Mouse (Mus musculus): ENCODE results near the gene Gmip.

The Gmip gene

DNA sequence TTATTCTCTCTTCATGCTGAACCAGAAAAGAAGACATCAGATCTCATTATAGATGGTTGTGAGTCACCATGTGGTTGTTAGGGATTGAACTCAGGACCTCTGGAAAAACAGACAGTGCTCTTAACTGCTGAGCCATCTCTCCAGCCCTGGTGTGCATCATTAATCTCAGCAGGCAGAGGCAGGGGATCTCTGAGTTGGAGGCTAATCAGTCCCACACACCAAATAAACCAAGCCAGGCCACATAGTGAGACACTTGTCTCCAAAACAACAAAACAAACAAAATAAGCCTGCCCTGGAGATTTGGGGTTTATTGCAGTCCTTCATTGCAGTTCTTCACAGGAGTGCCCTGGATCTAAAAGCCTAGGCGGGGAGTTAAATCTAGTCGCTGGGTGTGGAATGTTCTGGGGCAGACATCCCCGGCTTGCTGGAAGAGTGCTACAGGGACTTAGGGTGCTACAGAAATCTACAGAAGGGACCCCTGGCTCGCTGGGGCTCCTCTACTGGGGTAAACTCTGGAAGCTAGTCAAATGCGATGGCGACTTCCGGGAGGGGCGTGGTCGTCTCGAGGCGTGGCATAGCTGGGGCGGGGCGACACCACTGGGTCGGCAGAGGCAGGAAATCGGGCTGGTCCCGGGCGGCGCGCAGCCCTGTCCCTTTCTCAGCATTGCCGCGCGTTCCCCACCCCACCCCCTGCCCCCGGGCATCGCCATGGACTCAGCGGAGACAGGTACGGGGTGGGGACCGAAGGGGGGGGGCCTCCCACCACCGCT is at the start of gene Gmip:
Gene Gmip, plus strand, starts transcription at position 586 of the 770 bp plus-strand sequence.
- peak; percentile 72 for DNase-seq (ENCODE audit: low spot score)

DNA sequence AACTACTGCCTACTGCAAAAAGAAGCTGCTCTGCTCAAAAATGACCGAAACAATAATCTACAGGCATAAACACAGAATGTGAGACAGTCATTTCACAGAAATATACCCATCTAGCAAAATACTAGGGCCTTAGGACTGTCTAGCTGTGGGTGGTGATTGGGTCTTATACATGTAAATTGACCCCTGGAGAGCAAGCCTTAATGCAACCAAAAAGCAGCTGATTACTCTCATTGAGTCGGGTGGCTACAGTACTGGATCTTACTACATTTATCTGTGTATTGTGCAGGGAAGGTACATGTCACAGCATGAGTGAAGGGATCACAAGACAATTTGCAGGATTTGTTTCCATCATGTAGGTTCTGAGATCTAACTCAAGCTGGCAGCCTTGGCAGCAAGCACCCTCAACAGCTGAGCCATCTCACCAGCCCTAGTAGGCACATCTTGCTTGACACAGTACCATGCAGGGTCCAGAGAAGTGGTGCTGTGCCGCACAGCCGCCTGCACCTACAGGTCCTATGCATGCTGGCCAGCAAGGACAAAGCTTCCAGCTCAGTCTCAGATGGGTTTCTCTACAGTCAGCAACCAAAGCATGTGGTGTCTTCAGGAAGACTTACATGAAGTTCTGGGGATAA is 46.5 kb upstream of the Gmip start:
- no peak for DNase-seq (ENCODE audit: low spot score)

GRCm38 (mm10) chr8:69771221-69771620 is 37.3 kb upstream of the Gmip start:
- DNase-seq (ENCODE audit: low spot score), result no peak

GRCm38 (mm10) chr8:69772106-69772505 is 36.4 kb upstream of the Gmip start:
- DNase-seq (ENCODE audit: low spot score), result no peak

DNA sequence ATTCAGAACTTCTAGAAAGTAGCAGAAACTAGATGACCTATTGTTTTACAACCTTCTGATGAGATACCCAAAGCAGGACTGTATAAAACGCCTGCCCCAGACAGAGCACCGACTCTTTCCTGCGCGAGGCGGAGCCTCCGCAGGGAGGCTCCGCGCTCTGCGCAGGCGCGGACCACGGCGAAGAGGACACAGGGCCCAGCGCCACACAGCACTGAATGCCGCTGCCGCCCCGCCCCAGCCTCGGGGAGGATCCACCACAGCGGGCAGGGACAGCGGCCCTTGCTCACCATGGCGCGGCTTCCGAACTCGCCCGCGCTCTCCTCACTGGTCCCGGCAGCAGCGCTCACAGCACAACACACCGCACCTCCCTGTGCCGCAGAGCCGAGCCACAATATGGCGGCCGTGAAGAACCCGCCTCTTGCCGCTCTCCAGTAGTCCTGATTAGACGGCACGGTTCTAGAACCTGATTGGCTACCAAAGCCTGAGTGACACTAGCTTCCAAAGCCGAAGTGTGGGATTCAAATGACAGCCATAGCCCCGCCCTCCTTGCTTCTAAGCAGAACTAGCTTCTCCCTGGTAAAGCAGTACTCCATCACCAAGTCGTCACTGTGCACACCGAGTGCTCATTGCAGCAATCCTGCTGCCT is 33.9 kb upstream of the Gmip start, which contains the start of gene Gm20422:
Gene Gm20422, minus strand, starts transcription at position 384 of the 646 bp plus-strand sequence.
- peak; percentile 83 for DNase-seq (ENCODE audit: low spot score)

DNA sequence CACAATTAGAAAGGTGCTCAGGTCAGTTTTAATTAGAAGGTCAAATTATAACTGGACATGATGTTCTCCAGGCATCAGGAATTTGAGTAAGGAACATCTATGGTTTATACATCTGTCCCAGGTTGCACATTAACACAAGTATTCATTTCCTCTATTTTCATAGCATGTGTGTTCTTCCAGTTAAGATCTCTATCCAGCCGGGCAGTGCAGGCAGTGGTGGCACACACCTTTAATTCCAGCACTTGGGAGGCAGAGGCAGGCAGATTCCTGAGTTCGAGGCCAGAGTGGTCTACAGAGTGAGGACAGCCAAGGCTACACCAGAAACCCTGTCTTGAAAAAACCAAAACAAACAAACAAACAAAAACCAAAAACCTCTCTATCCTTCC is 33.3 kb upstream of the Gmip start:
- no peak for DNase-seq (ENCODE audit: low spot score)

- no peak for DNase-seq (ENCODE audit: low spot score)
These were observed 31.4 kb upstream of the Gmip start for GRCm38 (mm10) chr8:69777111-69777510.

GRCm38 (mm10) chr8:69789105-69789504 is 19.4 kb upstream of the Gmip start:
- DNase-seq (ENCODE audit: low spot score), result no peak

DNA sequence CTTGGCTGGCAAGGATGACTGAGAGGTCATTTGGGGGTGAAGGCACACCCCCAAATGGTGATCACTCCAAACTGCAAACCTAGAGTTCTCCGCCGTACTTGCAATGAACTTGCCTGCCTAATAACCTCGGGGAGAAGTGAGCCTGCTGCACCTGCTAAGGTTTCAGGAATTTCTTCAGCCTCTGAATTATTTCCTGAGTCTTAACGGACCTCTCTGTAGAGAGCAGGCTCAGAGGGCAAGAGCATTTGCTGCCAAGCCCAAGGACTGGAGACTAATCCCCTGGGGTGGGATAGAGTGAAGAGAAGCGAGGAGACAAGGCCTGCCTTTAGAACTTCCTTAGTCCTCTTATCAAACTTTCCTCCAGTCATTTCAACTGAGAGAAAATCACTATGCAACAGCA is 18.7 kb upstream of the Gmip start:
- no peak for DNase-seq (ENCODE audit: low spot score)

- DNase-seq (ENCODE audit: low spot score), result no peak
These were observed 18.1 kb upstream of the Gmip start for GRCm38 (mm10) chr8:69790364-69790763.

- DNase-seq (ENCODE audit: low spot score), result peak; percentile 85
These were observed 17.6 kb upstream of the Gmip start, which contains the start of the genes Atp13a1 and Zfp866 for GRCm38 (mm10) chr8:69790773-69791367. Atp13a1 (plus strand) TSS chr8:69791163. Zfp866 (minus strand) TSS chr8:69791178.

DNA sequence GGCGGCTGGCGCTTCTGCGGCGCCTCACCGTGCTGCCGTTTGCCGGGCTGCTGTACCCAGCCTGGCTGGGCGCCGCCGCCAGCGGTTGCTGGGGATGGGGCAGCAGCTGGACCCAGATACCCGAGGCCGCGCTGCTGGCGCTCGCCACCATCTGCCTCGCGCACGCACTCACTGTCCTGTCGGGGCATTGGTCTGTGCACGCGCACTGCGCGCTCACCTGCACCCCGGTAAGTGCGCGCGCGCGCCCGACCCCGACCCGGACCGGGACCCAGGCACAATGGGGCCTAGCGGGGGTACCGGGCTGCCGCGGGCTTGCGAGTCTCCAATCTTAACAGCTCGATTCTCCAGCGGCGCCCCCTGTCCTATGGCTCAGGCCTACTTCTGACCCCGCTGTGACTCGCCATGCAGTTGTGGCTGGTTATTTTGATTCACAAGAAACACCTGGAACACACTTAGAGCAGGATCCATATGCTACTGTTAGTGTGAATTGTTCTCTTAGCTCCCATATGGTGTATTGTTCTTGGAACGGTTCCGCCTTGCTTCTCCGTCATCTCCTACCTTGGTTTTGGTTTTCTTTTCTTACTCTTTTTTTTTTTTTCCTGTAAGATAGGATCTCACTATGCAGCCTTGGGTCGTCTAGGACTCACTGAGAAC is 16.9 kb upstream of the Gmip start:
- DNase-seq (ENCODE audit: low spot score), result no peak

DNA sequence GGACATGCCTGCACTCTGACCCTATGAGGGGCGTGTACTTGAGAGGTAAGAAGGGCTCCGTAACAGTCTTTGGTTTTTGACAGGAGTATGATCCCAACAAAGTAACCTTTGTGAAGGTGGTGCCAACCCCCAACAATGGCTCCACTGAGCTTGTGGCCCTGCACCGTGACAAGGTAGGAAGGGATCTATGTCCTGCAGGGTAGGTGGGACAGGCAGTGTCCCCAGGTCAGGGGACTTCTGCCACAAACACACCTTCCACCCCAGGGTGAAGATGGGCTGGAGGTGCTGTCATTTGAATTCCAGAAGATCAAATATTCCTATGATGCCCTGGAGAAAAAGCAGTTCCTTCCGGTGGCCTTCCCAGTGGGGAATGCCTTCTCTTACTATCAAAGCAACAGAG is 14.8 kb upstream of the Gmip start:
- no peak for DNase-seq (ENCODE audit: low spot score)

GRCm38 (mm10) chr8:69794096-69794495 is 14.4 kb upstream of the Gmip start:
- DNase-seq (ENCODE audit: low spot score), result no peak

DNA sequence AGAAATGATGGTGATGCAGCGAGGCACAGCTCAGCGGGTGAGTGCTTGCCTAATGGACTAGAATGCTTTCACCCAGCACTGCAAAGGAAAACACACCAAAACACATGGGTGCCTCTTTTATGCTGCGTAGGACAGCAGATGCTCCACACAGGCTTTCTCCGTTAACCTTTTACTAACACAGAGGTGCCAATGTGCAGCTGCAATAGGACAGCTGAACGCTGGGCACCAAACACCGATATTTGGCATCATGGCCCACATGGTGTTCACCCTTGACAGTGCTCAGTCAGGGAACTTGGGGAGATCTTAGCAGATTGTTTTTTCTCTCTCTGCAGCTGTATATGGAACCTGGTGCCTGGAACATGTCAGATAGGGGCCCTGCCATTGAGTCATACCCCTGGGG is 13.6 kb upstream of the Gmip start:
- DNase-seq (ENCODE audit: low spot score), result no peak

DNA sequence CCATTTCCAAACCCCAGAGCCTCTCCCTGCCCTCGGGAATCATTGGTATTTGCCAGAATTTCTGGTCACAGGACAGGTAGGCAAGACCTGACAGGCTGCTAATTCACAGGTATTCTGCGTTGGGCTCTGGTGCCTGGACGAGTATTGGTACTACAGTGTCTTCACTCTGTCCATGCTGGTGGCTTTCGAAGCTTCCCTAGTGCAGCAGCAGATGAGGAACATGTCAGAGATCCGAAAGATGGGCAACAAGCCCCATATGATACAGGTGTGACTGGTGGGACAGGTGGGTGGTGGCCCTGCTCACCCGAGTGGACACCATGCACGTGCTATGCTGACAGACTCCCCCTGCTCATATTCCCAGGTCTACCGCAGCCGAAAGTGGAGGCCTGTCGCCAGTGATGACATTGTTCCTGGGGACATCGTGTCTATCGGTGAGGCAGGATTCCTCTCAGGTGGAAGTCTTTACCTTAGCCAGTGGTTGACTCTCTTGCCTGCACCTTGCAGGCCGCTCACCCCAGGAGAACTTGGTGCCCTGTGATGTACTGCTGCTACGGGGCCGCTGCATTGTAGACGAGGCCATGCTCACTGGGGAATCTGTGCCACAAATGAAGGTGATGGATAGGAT is 11.6 kb upstream of the Gmip start:
- DNase-seq (ENCODE audit: low spot score), result no peak

GRCm38 (mm10) chr8:69797661-69798060 is 10.8 kb upstream of the Gmip start:
- DNase-seq (ENCODE audit: low spot score), result no peak

- no peak for DNase-seq (ENCODE audit: low spot score)
These were observed 9.2 kb upstream of the Gmip start for GRCm38 (mm10) chr8:69799261-69799660.

GRCm38 (mm10) chr8:69799946-69800345 is 8.5 kb upstream of the Gmip start:
- DNase-seq (ENCODE audit: low spot score), result no peak

DNA sequence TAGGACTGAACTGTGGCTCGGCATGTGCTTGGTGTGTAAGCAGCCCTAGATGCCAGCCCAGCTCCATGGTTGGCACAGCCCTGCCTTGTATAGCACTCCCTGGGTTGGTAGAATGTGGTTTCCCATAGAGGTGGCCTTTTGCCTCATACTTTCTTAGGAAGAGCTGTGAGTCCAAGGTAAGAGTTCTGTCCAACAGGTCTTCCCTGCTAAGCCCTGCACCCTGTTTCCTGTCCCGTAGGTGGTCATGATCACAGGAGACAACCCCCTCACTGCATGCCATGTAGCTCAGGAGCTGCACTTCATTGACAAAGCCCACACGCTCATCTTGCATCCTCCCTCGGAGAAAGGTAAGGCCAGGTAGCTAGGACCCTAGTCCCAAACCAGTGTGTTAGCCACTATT is 6.7 kb upstream of the Gmip start:
- DNase-seq (ENCODE audit: low spot score), result no peak

DNA sequence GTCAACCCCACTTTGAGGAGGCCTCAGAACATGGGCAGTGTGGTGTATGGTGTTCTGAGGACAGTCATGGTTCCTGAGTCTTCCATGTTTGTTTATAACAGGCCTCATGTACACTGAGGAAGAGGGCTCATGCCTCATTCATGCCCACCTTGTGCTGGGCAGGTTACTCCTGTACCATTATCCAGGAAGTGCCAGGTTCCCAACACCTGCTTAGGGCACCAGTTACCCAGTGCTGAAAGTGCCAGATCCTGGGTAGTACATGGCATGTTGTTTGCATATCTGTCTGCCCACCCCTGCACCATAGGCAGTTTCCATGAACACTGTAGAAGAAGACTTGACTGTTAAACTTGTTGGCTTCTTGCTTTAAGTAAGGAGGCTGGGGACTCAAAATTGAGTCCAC is 6.3 kb upstream of the Gmip start:
- no peak for DNase-seq (ENCODE audit: low spot score)

GRCm38 (mm10) chr8:69803366-69803765 is 5.1 kb upstream of the Gmip start:
- peak; percentile 3 for DNase-seq (ENCODE audit: low spot score)
